Mouse (Mus musculus) ES-E14 (cell line): ENCODE data around the gene Gm4450. TPM values are rescaled to one million over a fixed set of nuclear protein-coding genes. Genes with fewer than 3 reads are reported as not detected.
"Not testable (repeated sequence)": the region's sequence is repeated elsewhere in the genome, so short reads cannot be mapped to it uniquely, and the experiment has no call there.

ENCODE experiments used
- DNase-seq: peaks from one replicate; pipeline ENCODE4 v3.0.0-alpha.2; 2013; ENCODE audit warnings: low read depth, low spot score
- H3K27ac ChIP-seq: 2 replicates; pipeline ENCODE4 v1.5.1; 2012; ENCODE audit warnings: low read depth, mild to moderate bottlenecking, low read length, moderate library complexity, mixed read lengths; ENCODE audit not compliant: poor library complexity, insufficient read depth, severe bottlenecking
- H3K36me3 ChIP-seq: 2 replicates; pipeline ENCODE4 v1.6.1; 2012; ENCODE audit warnings: mild to moderate bottlenecking, low read length, moderate library complexity, mixed read lengths; ENCODE audit not compliant: control insufficient read depth, poor library complexity, insufficient read depth, severe bottlenecking
- H3K4me1 ChIP-seq, 2 experiments: fragments of 150-350 bp in 1 of 2; sonication (generic) in 1 of 2; 2 replicates each; pipeline ENCODE4 v1.6.1; 2012; ENCODE audit warnings: low read length in 2 of 2, mild to moderate bottlenecking in 1 of 2, mixed read lengths in 1 of 2; ENCODE audit not compliant: control insufficient read depth in 2 of 2, insufficient read depth in 2 of 2, poor library complexity in 1 of 2
- H3K4me3 ChIP-seq, 2 experiments: fragments of 150-350 bp in 1 of 2; sonication (generic) in 1 of 2; 2 replicates each; pipeline ENCODE4 v1.5.1; 2012; ENCODE audit warnings: low read length in 2 of 2, low read depth in 1 of 2, mild to moderate bottlenecking in 1 of 2, mixed read lengths in 1 of 2; ENCODE audit not compliant: insufficient read depth in 1 of 2, poor library complexity in 1 of 2, severe bottlenecking in 1 of 2
- H3K9ac ChIP-seq: 2 replicates; pipeline ENCODE4 v1.6.1; 2012; ENCODE audit warnings: low read depth, mild to moderate bottlenecking, low read length, mixed read lengths; ENCODE audit not compliant: poor library complexity, insufficient read depth, severe bottlenecking
- H3K9me3 ChIP-seq: fragments of 150-350 bp; sonication (generic); 2 replicates; pipeline ENCODE4 v1.6.1; 2012; ENCODE audit warnings: low read depth, mild to moderate bottlenecking, low read length; ENCODE audit not compliant: control insufficient read depth, insufficient read depth
- CHD2 ChIP-seq: IDR thresholded peaks from 2 replicates; pipeline ENCODE4 v1.6.1; 2014; ENCODE audit warnings: mild to moderate bottlenecking, low read depth, low read length, inconsistent platforms
- HCFC1 ChIP-seq: IDR thresholded peaks from 2 replicates; pipeline ENCODE4 v1.6.1; 2012; ENCODE audit warnings: low read length, inconsistent platforms, borderline replicate concordance; ENCODE audit not compliant: insufficient read depth
- MAFK ChIP-seq: IDR thresholded peaks from 2 replicates; pipeline ENCODE4 v1.6.1; 2014; ENCODE audit warnings: mild to moderate bottlenecking, low read depth, low read length, inconsistent platforms; ENCODE audit not compliant: insufficient read depth
- ZC3H11A ChIP-seq: IDR thresholded peaks from 2 replicates; pipeline ENCODE4 v1.6.1; 2012; ENCODE audit warnings: low read depth, mild to moderate bottlenecking, inconsistent platforms, low read length, borderline replicate concordance
- ZNF384 ChIP-seq: IDR thresholded peaks from 2 replicates; pipeline ENCODE4 v1.6.1; 2012; ENCODE audit warnings: low read depth, low read length, inconsistent platforms
- in situ Hi-C, 2 experiments: fragments of 600-800 bp; cut with MboI; formaldehyde crosslinking; loops; one replicate each; pipeline ENCODE4 v1.15.1; 2025; ENCODE audit warnings: low sequenced_read_pairs in 2 of 2, inconsistent platforms in 1 of 2; ENCODE audit not compliant: unreplicated experiment in 2 of 2
- total RNA-seq: library from RNA; depleted of rRNA; stranded (reverse); fragments of 300-350 nt; gene quantifications from 2 replicates; pipeline ENCODE4 v1.2.3, GENCODE M21; 2012

Gm4450 gene
- total RNA-seq, 1 experiment: not detected

DNA sequence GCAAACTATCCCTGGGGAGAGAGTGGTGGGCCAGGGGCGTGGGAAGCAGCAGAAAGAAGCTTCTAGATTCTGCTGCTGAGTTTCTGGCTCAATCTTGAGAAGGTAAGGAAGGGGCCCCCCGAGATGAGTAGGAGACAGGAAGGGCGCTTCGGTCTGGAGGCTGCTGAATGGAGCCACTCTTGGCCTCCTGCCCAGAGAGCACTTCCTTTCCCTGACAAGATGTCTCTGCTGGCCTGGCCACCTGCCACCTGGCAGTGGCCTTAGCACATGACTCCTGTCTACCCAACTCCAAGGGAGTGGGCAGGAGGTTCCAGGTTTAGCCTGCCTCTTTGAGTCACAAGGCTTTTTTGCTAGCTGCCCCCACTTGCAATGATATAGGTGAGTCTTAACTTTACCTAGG, 39.6 kb downstream of the Gm4450 start:
- no peak for DNase-seq

DNA sequence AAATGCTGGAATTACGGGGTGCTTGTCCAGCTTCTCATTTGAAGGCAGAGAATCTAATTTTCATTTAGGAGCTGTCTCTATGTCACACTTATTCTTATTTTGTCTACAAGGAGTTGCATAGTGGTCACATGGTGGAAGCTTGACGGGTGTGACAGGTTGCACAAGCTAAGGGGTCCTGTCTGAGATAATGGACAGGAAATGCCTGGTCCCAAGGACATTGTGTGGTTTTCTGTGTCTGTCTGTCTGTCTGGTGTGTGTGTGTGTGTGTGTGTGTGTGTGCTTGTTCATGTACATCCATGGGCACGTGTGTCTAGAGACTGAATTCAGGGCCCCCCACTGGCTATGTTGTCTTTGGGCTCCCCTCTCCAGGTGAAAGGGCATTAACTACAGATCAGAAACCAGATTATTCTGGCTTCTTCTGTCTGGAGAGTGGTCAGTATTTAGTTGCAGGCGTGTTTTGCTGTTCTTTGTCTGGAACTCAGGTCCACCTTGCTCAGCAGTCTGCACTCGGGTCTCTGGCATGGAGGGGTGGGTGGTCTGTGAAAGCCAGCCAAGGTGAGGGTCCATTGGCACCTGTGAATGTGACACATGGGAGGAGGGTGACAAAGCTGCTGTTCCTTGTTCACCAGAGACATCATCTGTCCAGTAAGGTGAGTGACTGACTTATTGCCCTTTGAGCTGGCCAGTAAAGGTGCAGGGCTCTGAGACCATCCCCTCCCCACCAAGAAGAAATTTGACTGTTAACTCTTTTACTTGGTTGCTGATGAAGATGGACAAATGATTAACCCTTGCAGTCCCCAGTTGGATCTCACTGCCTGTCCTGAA, 40.3 kb downstream of the Gm4450 start:
- no peak overlapping the region for H3K9ac ChIP-seq
- TF ChIP-seq ZC3H11A: no peak
- no peak for TF ChIP-seq MAFK
- TF ChIP-seq ZNF384: no peak
- TF ChIP-seq HCFC1: no peak
- no peaks in the 10 kb centered on the region for H3K4me1 ChIP-seq
- no peaks in the 10 kb centered on the region for H3K36me3 ChIP-seq
- no peak overlapping the region for H3K4me3 ChIP-seq
- H3K27ac ChIP-seq: no peak overlapping the region
- in situ Hi-C loops: no loop called here
- H3K9me3 ChIP-seq: no peaks in the 10 kb centered on the region
- no peak for DNase-seq

More for the DNA sequence above, 39.6 kb downstream of the Gm4450 start:
- no peaks in the 10 kb centered on the region for H3K36me3 ChIP-seq
- TF ChIP-seq MAFK (no peak), ZNF384 (no peak)
- in situ Hi-C loops: no loop called here
- H3K9ac ChIP-seq: no peak overlapping the region
- H3K9me3 ChIP-seq: no peaks in the 10 kb centered on the region
- H3K27ac ChIP-seq: no peak overlapping the region
- no peaks in the 10 kb centered on the region for H3K4me1 ChIP-seq
- H3K4me3 ChIP-seq: no peak overlapping the region

DNA sequence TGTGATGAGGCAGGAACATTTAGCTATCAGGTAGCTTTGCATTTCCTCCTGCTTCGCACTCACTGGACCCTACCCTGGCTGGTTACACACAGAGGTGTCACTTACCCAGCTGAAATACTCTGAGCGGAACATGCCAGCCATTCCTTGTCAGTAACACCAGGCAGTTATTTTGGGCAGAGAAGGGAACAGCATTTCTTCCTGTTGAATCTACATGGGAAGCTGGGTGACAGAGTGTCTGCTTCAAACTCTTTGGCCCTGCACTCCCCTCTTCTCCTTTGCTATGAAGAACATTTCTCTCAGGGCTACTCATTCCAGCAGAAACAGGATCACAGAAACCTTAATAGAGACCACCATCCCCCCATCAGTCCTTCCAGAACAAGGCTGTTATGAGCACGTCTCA, 42.6 kb downstream of the Gm4450 start:
- no peak overlapping the region for H3K4me3 ChIP-seq

DNA sequence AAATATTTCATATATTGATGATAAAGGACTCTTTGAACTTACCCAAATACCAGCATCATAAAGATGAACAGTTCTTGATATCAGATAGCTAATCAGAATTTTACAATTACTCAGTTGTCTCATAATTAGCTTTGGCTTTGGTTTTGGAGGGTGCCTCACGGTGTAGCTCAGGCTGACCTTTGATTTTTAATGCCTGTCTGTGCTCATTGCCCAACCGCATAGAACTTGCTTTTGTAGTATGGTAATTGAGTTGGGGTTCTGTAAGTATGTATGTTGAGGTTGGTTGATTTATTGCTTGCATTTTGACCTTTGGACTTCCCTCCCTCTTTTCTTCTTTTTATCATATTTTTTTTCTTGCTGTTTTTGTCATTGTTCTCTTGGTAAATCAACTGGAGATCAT, 43.2 kb downstream of the Gm4450 start:
- no peak overlapping the region for H3K9ac ChIP-seq
- no peaks in the 10 kb centered on the region for H3K36me3 ChIP-seq
- TF ChIP-seq HCFC1 (no peak), MAFK (no peak), CHD2 (no peak), ZNF384 (no peak), ZC3H11A (no peak)
- H3K4me3 ChIP-seq: no peak overlapping the region
- H3K27ac ChIP-seq: no peak overlapping the region
- no peaks in the 10 kb centered on the region for H3K9me3 ChIP-seq
- DNase-seq: no peak
- H3K4me1 ChIP-seq: no peaks in the 10 kb centered on the region
- in situ Hi-C loops: no loop called here

More for the DNA sequence above, 42.6 kb downstream of the Gm4450 start:
- H3K4me1 ChIP-seq: no peaks in the 10 kb centered on the region
- TF ChIP-seq ZNF384: no peak
- no peak for TF ChIP-seq HCFC1
- DNase-seq: no peak
- H3K36me3 ChIP-seq: no peaks in the 10 kb centered on the region
- H3K27ac ChIP-seq: no peak overlapping the region
- in situ Hi-C loops: no loop called here
- no peaks in the 10 kb centered on the region for H3K9me3 ChIP-seq
- no peak overlapping the region for H3K9ac ChIP-seq

DNA sequence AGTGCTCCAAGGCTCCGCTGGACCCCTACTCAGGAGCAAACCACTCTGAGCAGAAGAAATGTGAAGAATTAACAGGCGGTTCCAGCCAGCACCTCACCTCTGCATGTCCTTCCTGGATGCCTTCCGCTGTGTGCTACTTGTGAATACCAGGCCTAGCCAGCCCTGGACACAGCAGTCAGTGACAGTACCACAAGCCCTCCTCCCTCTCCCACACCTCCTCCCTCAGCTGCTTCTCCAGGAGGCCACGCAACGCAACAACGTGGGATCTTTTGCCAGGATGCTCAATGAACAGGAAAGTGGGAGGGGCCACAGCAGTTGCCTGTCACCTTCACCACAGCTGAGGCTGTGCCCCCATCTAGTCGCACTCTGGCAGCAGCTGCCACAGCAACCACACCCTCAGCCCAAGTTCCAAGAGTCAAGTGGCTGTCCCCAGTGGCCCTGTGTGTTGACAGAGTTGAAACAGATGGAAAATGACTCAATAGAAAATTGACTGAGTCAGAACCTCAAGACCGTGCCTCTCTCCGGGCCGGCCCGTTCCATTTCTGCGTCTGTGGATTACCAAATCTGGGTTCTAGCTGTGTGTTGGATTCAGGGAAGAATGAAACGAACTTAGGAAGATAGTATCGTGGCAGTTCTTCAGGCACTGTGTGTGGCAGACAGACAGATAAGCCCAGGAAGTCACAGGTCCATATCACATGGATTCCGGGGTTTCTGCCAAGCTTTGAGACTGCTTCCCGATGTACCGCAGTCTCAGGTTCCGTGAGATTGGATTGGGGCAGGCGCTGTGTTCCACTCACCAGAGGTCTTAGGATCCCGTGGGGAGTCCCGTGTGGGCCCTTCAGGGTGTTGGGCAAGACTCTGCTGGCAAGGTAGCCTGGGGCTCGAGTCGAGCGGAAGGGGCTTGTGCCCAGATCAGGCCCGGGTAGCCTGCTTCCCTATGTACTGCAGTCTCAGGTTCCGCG, 46.0 kb downstream of the Gm4450 start:
- H3K4me1 ChIP-seq, H3K9me3 ChIP-seq, DNase-seq, in situ Hi-C loops, H3K9ac ChIP-seq, H3K36me3 ChIP-seq, H3K27ac ChIP-seq, H3K4me3 ChIP-seq: not testable (repeated sequence)

DNA sequence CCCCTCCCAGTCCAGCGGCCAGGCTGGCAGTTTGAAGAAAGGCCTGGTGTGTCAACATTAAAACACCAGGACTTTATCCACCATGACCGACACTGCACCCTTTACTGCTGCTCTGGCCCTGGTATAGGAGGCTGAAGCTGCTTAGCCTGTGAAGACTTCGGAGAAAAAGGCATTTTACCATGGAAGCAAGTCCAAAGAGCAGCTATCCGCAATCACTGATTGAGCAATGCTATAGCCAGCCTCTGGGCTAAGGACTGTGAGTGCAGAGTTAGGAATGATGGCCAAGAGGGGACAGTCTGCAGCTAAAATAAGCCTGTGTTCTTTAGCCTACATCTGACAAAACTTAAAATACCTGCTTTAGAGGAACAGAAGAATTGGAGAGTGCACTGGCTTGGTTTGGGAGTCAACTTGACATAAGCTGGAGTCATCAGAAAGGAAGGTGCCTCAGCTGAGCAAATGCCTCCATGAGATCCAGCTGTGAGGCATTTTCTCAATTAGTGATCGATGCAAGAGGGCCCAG, 49.6 kb downstream of the Gm4450 start:
- H3K9ac ChIP-seq, H3K4me3 ChIP-seq, DNase-seq, H3K4me1 ChIP-seq, H3K27ac ChIP-seq, H3K9me3 ChIP-seq, in situ Hi-C loops, H3K36me3 ChIP-seq: not testable (repeated sequence)

DNA sequence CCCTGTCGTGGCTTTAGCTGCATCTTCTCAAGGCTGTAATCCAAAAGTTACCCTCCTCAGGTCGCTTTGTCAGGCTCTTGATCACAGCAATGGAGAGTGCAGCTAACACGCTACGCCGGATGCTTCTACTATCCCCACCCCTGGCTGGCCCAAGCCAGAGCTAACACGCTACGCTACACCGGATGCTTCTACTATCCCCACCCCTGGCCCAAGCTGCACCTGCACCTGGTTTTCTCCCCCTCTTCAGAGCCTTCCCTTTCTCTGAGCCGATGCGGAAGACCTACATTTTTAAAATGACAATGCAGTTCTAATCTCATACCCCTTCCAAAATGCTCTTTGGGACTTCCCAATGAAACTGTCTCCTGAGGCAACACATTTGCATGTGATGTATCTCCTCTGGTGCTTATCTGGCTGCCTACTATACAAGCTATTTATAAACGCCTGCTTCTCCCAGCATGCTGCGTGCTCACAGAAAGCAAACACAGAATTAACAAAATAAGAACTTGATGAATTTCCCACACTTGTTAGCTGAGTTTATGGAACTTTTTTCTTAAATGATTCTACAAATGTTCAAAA, 50.3 kb downstream of the Gm4450 start:
- H3K4me1 ChIP-seq, H3K9me3 ChIP-seq, H3K27ac ChIP-seq, H3K4me3 ChIP-seq, H3K9ac ChIP-seq, DNase-seq, in situ Hi-C loops, H3K36me3 ChIP-seq: not testable (repeated sequence)
